ENCODE assay signal across 20 mouse cellular contexts in the genomic region with DNA sequence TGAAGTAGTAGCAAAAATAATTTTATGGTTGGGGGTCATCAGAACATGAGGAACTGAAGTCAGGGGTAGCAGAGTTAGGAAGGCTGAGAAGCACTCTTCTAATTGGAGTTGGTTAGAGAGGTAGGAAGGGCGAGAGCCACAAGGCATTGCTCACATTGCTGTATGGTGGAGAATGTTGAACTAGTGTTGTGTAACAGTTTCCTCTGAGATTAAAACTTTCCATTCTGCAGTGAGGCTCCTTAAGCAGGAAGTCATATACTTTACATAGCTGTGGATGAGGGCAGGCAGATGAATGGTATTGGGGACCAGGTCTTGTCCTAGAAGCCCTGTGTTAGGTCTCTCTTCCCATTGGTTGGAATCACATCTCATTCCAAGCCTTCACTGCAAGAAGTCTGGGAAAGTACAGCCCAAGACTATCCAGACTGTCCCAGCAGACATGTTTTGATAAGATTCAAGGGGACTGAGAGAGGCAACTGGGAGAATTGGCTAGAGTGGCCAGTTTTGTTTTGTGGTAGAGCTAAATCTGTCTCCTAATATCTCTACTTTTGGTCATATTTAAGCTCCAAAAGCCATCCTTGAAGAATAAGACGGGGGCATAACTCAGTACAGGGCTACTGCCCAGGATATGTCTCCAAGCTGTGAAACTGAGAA.
DNase-seq lines count a peak whose midpoint lies in the region; ATAC-seq lines count a peak whose summit lies in the region.
"Had no signal": no experiment of that assay in that cellular context is flagged by ENCODE, and none has a peak within 500 bp of the region (broad histone marks: within the 10 kb centered on the region; RNA-seq: fewer than 3 reads in every experiment).

No protein-coding gene starts in this region.

- H3K36me3 ChIP-seq in heart, embryonic 16.5 days (ENCODE audit: control insufficient read depth, insufficient read depth): no peaks in the 10 kb centered on the region
- H3K36me3 ChIP-seq in midbrain, embryonic 13.5 days: no peaks in the 10 kb centered on the region
- H3K36me3 ChIP-seq: limb, embryonic 10.5 days; lung, embryonic 15.5 days; midbrain, embryonic 15.5 days had no signal

- WGBS in heart, embryonic 16.5 days: 75% methylated on average over 2 of the region's 2 CpGs
- WGBS in midbrain, embryonic 13.5 days: 92% methylated on average over 2 of the region's 2 CpGs

- no peak for DNase-seq in heart, adult 18-20 months
- DNase-seq in 416B (ENCODE audit: low read depth): peak; percentile 71
- DNase-seq in right cerebral cortex, postnatal 14 days: no peak
- DNase-seq: cerebellum, adult 9-11 months; gastrocnemius, postnatal 25 days; kidney, adult 11 months; kidney, postnatal 10 days; spleen, adult 18-20 months; thymus, adult 2 months had no signal

- H3K27ac ChIP-seq in heart, embryonic 16.5 days (ENCODE audit: low read length): peak overlapping the region; percentile 24; the same call in 1 of the 2 replicates
- H3K27ac ChIP-seq in midbrain, embryonic 13.5 days: no peak overlapping the region
- H3K27ac ChIP-seq: hindbrain, postnatal 0 days; layer of hippocampus, adult 2 months; limb, embryonic 10.5 days; lung, embryonic 15.5 days; midbrain, embryonic 15.5 days had no signal

- H3K4me3 ChIP-seq in heart, embryonic 16.5 days (ENCODE audit: low read length): no peak overlapping the region
- no peak overlapping the region for H3K4me3 ChIP-seq in midbrain, embryonic 13.5 days (replicated peaks)
- H3K4me3 ChIP-seq: layer of hippocampus, adult 2 months; limb, embryonic 10.5 days; lung, embryonic 15.5 days; midbrain, embryonic 15.5 days had no signal

- H3K9ac ChIP-seq in heart, embryonic 16.5 days (ENCODE audit: low read length): no peak overlapping the region
- no peak overlapping the region for H3K9ac ChIP-seq in midbrain, embryonic 13.5 days (replicated peaks)
- H3K9ac ChIP-seq: lung, embryonic 15.5 days; midbrain, embryonic 15.5 days had no signal

- H3K4me2 ChIP-seq in heart, embryonic 16.5 days (ENCODE audit: low read depth, low read length): no peak overlapping the region
- no peak overlapping the region for H3K4me2 ChIP-seq in midbrain, embryonic 13.5 days (replicated peaks)
- H3K4me2 ChIP-seq: lung, embryonic 15.5 days; midbrain, embryonic 15.5 days had no signal

- peaks cover 16% of the 10 kb centered on the region for H3K4me1 ChIP-seq in heart, embryonic 16.5 days (ENCODE audit: control insufficient read depth, insufficient read depth, low read length)
- H3K4me1 ChIP-seq in midbrain, embryonic 13.5 days (replicated peaks): peaks cover 24% of the 10 kb centered on the region

- no peaks in the 10 kb centered on the region for H3K27me3 ChIP-seq in heart, embryonic 16.5 days (ENCODE audit: control insufficient read depth, insufficient read depth, low read length)
- peaks cover 2% of the 10 kb centered on the region; the same call in 1 of the 2 replicates for H3K27me3 ChIP-seq in midbrain, embryonic 13.5 days
- H3K27me3 ChIP-seq: lung, embryonic 15.5 days had no signal

- peak; percentile 28; the same call in 1 of the 2 replicates for ATAC-seq in heart, embryonic 16.5 days (replicated peaks; ENCODE audit: extremely low read depth, insufficient read depth, low FRiP score)
- peak; percentile 98 for ATAC-seq in granulocyte monocyte progenitor cell, adult 5-6 weeks (replicated peaks; ENCODE audit: poor library complexity, severe bottlenecking)
- ATAC-seq in megakaryocyte, adult 5-6 weeks (ENCODE audit: poor library complexity, severe bottlenecking): peak; percentile 92
- no peak for ATAC-seq in midbrain, embryonic 13.5 days
- ATAC-seq: CD4-positive, CD25-positive, alpha-beta regulatory T cell, adult 4 months; hindbrain, postnatal 0 days; midbrain, embryonic 15.5 days had no signal

- H3K9me3 ChIP-seq in heart, embryonic 16.5 days (replicated peaks; ENCODE audit: control insufficient read depth, low read length): no peaks in the 10 kb centered on the region
- no peaks in the 10 kb centered on the region for H3K9me3 ChIP-seq in midbrain, embryonic 13.5 days
- H3K9me3 ChIP-seq: G1E; limb, embryonic 10.5 days; lung, embryonic 15.5 days; midbrain, embryonic 15.5 days had no signal
